Mouse (Mus musculus) small intestine, adult 2 months (tissue): ENCODE results near the gene Arl6. TPM values are rescaled to one million over a fixed set of nuclear protein-coding genes. Genes with fewer than 3 reads are reported as not detected.

Source experiments
- H3K27ac ChIP-seq: fragments of 200-500 bp; 2 replicates; pipeline ENCODE4 v1.5.1; 2012; ENCODE audit warnings: low read depth, low read length, control low read depth, inconsistent platforms; ENCODE audit not compliant: insufficient read depth
- H3K27me3 ChIP-seq: fragments of 200-500 bp; 2 replicates; pipeline ENCODE4 v1.6.1; 2012; ENCODE audit warnings: mild to moderate bottlenecking, moderate library complexity, low read length, inconsistent platforms; ENCODE audit not compliant: control insufficient read depth, insufficient read depth
- H3K36me3 ChIP-seq: fragments of 200-500 bp; 2 replicates; pipeline ENCODE4 v1.6.1; 2012; ENCODE audit warnings: mild to moderate bottlenecking, low read length, control low read depth, inconsistent platforms; ENCODE audit not compliant: control insufficient read depth, insufficient read depth
- H3K4me1 ChIP-seq: fragments of 200-500 bp; 2 replicates; pipeline ENCODE4 v1.6.1; 2012; ENCODE audit warnings: low read length, inconsistent platforms, mixed read lengths; ENCODE audit not compliant: control insufficient read depth, insufficient read depth, insufficient read length
- H3K4me3 ChIP-seq: fragments of 200-500 bp; 2 replicates; pipeline ENCODE4 v1.5.1; 2012; ENCODE audit warnings: low read depth, mild to moderate bottlenecking, control low read depth, inconsistent platforms, low read length, moderate library complexity
- CTCF ChIP-seq: fragments of 200-500 bp; IDR thresholded peaks from 2 replicates; pipeline ENCODE4 v1.5.1; 2012; ENCODE audit warnings: low read depth, mild to moderate bottlenecking, control low read depth, inconsistent platforms, low read length, moderate library complexity, mixed read lengths; ENCODE audit not compliant: insufficient replicate concordance, insufficient read length; ENCODE audit errors: extremely low read depth
- POLR2A ChIP-seq: fragments of 200-500 bp; IDR thresholded peaks from 2 replicates; pipeline ENCODE4 v1.6.1; 2012; ENCODE audit warnings: low read depth, mild to moderate bottlenecking, control low read depth, inconsistent platforms, low read length, moderate library complexity
- WGBS: fragments of 180-500 bp; shearing (Covaris S2); methylation state at CpG from one replicate; pipeline ENCODE4 v1.1.7; 2018; 5-methylcytosine and 5-hydroxymethylcytosine counted together
- polyA plus RNA-seq: library from polyadenylated mRNA; depleted of rRNA; stranded (reverse); fragments of >200 nt; gene quantifications from 2 replicates; pipeline ENCODE4 v1.2.3, GENCODE M21; 2012; rRNA removed

The Arl6 gene
- polyA plus RNA-seq, result 0.14 and 0.19 TPM in 2 replicates

GRCm38 (mm10) chr16:59639102-59639691 lies at the start of gene Arl6:
Gene Arl6 (minus strand): TSS chr16:59639391.
- Histone ChIP-seq H3K36me3 (no peaks in the 10 kb centered on the region), H3K27me3 (no peaks in the 10 kb centered on the region), H3K27ac (peak within 1 kb of the TSS; percentile 67), H3K4me1 (no peaks in the 10 kb centered on the region), H3K4me3 (peak within 1 kb of the TSS; percentile 82)
- peak; percentile 34; the same call in 1 of the 2 replicates for TF ChIP-seq POLR2A
- TF ChIP-seq CTCF, result no peak
- 1% methylated on average over 46 of the region's 46 CpGs for WGBS

- Histone ChIP-seq H3K4me1 (no peaks in the 10 kb centered on the region), H3K27me3 (no peaks in the 10 kb centered on the region), H3K4me3 (no peak overlapping the region), H3K36me3 (no peaks in the 10 kb centered on the region), H3K27ac (no peak overlapping the region)
- WGBS, result 55% methylated on average over 5 of the region's 5 CpGs
- no peak for TF ChIP-seq CTCF
- TF ChIP-seq POLR2A, result no peak
These were observed 45.9 kb upstream of the Arl6 start for GRCm38 (mm10) chr16:59685135-59685534.

- Histone ChIP-seq H3K4me1 (no peaks in the 10 kb centered on the region), H3K27me3 (no peaks in the 10 kb centered on the region), H3K4me3 (no peak overlapping the region), H3K27ac (no peak overlapping the region), H3K36me3 (no peaks in the 10 kb centered on the region)
- 8% methylated on average over 8 of the region's 8 CpGs for WGBS
- TF ChIP-seq POLR2A (no peak), CTCF (peak; percentile 77; the same call in 1 of the 2 replicates)
These were observed 44.2 kb upstream of the Arl6 start for GRCm38 (mm10) chr16:59683434-59683833.

- H3K36me3 ChIP-seq, result no peaks in the 10 kb centered on the region
- TF ChIP-seq CTCF, result no peak
- no peak for TF ChIP-seq POLR2A
- H3K27me3 ChIP-seq, result no peaks in the 10 kb centered on the region
- WGBS, result 64% methylated on average over 8 of the region's 8 CpGs
- no peak overlapping the region for H3K27ac ChIP-seq
- no peak overlapping the region for H3K4me3 ChIP-seq
- H3K4me1 ChIP-seq, result no peaks in the 10 kb centered on the region
These were observed 43.2 kb upstream of the Arl6 start for GRCm38 (mm10) chr16:59682216-59682891.

GRCm38 (mm10) chr16:59666938-59667337 lies 27.7 kb upstream of the Arl6 start:
- no peak for TF ChIP-seq POLR2A
- no peak for TF ChIP-seq CTCF
- H3K4me3 ChIP-seq, result no peak overlapping the region
- H3K27me3 ChIP-seq, result no peaks in the 10 kb centered on the region
- 87% methylated on average over 2 of the region's 2 CpGs for WGBS
- H3K36me3 ChIP-seq, result no peaks in the 10 kb centered on the region
- no peak overlapping the region for H3K27ac ChIP-seq
- H3K4me1 ChIP-seq, result no peaks in the 10 kb centered on the region

GRCm38 (mm10) chr16:59643766-59644165 lies 4.6 kb upstream of the Arl6 start:
- TF ChIP-seq CTCF, result no peak
- TF ChIP-seq POLR2A, result no peak

GRCm38 (mm10) chr16:59639985-59640384 lies 794 bp upstream of the Arl6 start:
- H3K4me3 ChIP-seq, result no peak overlapping the region
- H3K4me1 ChIP-seq, result no peaks in the 10 kb centered on the region
- TF ChIP-seq CTCF, result no peak
- TF ChIP-seq POLR2A, result no peak
- no peaks in the 10 kb centered on the region for H3K27me3 ChIP-seq
- H3K36me3 ChIP-seq, result no peaks in the 10 kb centered on the region
- WGBS, result 75% methylated on average over 3 of the region's 3 CpGs
- H3K27ac ChIP-seq, result no peak overlapping the region

More at GRCm38 (mm10) chr16:59643766-59644165, 4.6 kb upstream of the Arl6 start:
- Histone ChIP-seq H3K27ac (no peak overlapping the region), H3K36me3 (no peaks in the 10 kb centered on the region), H3K27me3 (no peaks in the 10 kb centered on the region), H3K4me1 (no peaks in the 10 kb centered on the region), H3K4me3 (no peak overlapping the region)
- WGBS, result 54% methylated on average over 2 of the region's 2 CpGs

GRCm38 (mm10) chr16:59634598-59634997 lies 4.6 kb downstream of the Arl6 start:
- H3K27ac ChIP-seq, result no peak overlapping the region
- H3K36me3 ChIP-seq, result no peaks in the 10 kb centered on the region
- H3K4me1 ChIP-seq, result no peaks in the 10 kb centered on the region
- TF ChIP-seq CTCF (no peak), POLR2A (no peak)
- WGBS, result 68% methylated on average over 2 of the region's 2 CpGs
- no peaks in the 10 kb centered on the region for H3K27me3 ChIP-seq
- H3K4me3 ChIP-seq, result no peak overlapping the region
